Comparison of ENCODE assay signal across 16 mouse cellular contexts in the genomic region with DNA sequence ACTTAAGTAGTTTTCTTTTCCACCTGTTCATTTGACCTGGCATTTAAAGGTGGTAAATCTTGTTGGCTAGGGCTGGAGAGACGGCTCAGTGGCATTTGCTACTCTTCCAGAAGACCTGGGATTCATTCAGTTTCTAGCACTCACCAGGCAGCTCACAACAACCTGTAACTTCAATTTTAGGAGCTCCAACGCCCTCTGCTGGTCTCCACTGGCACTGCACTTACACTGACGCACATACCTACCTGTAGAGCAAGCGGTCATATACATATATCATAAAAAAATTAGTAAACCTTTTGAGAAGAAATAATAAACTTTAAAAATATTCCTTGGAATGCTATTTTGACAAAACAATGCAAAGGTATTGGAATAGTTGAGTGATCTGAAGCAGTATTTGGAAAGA. TPM values are rescaled to one million over a fixed set of nuclear protein-coding genes. Genes with fewer than 3 reads are reported as not detected.
A peak's percentile ranks its signal among the peaks of the same experiment; 100 is the strongest.
DNase-seq lines count a peak whose midpoint lies in the region; ATAC-seq and TF ChIP-seq lines count a peak whose summit lies in the region.
"Had no signal": no experiment of that assay in that cellular context is flagged by ENCODE, and none has a peak within 500 bp of the region (broad histone marks: within the 10 kb centered on the region; RNA-seq: fewer than 3 reads in every experiment).

No protein-coding gene starts in this region.

- H3K4me2 ChIP-seq in hindbrain, postnatal 0 days (ENCODE audit: low read depth, low read length), result no peak overlapping the region
- H3K4me2 ChIP-seq in hindbrain, embryonic 16.5 days (ENCODE audit: low read length), result no peak overlapping the region
- H3K4me2 ChIP-seq in midbrain, embryonic 14.5 days (ENCODE audit: low read length), result no peak overlapping the region
- H3K4me2 ChIP-seq: embryonic facial prominence, embryonic 13.5 days; heart, embryonic 12.5 days; hindbrain, embryonic 12.5 days; midbrain, embryonic 15.5 days; neural tube, embryonic 15.5 days had no signal

- H3K36me3 ChIP-seq in hindbrain, postnatal 0 days (ENCODE audit: insufficient read depth, low read length), result no peaks in the 10 kb centered on the region
- H3K36me3 ChIP-seq in hindbrain, embryonic 16.5 days (ENCODE audit: control insufficient read depth, insufficient read depth, low read length), result peaks cover 2% of the 10 kb centered on the region; the same call in 1 of the 2 replicates
- no peaks in the 10 kb centered on the region for H3K36me3 ChIP-seq in thymus, adult 2 months (ENCODE audit: control insufficient read depth, insufficient read depth, low read length)
- H3K36me3 ChIP-seq in midbrain, embryonic 14.5 days (ENCODE audit: control insufficient read depth, insufficient read depth, low read length), result no peaks in the 10 kb centered on the region; the same call in 1 of the 2 replicates
- H3K36me3 ChIP-seq: embryonic facial prominence, embryonic 13.5 days; heart, embryonic 12.5 days; hindbrain, embryonic 12.5 days; midbrain, embryonic 15.5 days; neural tube, embryonic 15.5 days had no signal

- H3K4me1 ChIP-seq in hindbrain, postnatal 0 days (ENCODE audit: insufficient read depth, low read length), result no peaks in the 10 kb centered on the region
- H3K4me1 ChIP-seq in hindbrain, embryonic 16.5 days (ENCODE audit: control insufficient read depth, insufficient read depth, low read depth, low read length), result no peaks in the 10 kb centered on the region
- peaks cover 7% of the 10 kb centered on the region for H3K4me1 ChIP-seq in thymus, adult 2 months (replicated peaks; ENCODE audit: control insufficient read depth, insufficient read depth, low read length)
- H3K4me1 ChIP-seq in cortical plate, adult 2 months (ENCODE audit: control insufficient read depth, insufficient read depth, low read length), result peaks cover 2% of the 10 kb centered on the region; the same call in 1 of the 2 replicates
- no peaks in the 10 kb centered on the region for H3K4me1 ChIP-seq in midbrain, embryonic 14.5 days (ENCODE audit: control insufficient read depth, insufficient read depth, low read length)
- H3K4me1 ChIP-seq: embryonic facial prominence, embryonic 13.5 days had no signal

- H3K27me3 ChIP-seq in hindbrain, postnatal 0 days (ENCODE audit: insufficient read depth, low read length), result no peaks in the 10 kb centered on the region
- H3K27me3 ChIP-seq in hindbrain, embryonic 16.5 days (replicated peaks; ENCODE audit: control insufficient read depth, insufficient read depth, low read length), result no peaks in the 10 kb centered on the region
- no peaks in the 10 kb centered on the region for H3K27me3 ChIP-seq in thymus, adult 2 months (ENCODE audit: control insufficient read depth, insufficient read depth, low read length)
- no peaks in the 10 kb centered on the region for H3K27me3 ChIP-seq in midbrain, embryonic 14.5 days (ENCODE audit: control insufficient read depth, insufficient read depth, low read length)
- H3K27me3 ChIP-seq: embryonic facial prominence, embryonic 13.5 days; heart, embryonic 12.5 days; hindbrain, embryonic 12.5 days; midbrain, embryonic 15.5 days; neural tube, embryonic 15.5 days had no signal

- no peak overlapping the region for H3K27ac ChIP-seq in hindbrain, postnatal 0 days
- H3K27ac ChIP-seq in hindbrain, embryonic 16.5 days (ENCODE audit: low read depth, low read length), result no peak overlapping the region
- no peak overlapping the region for H3K27ac ChIP-seq in thymus, adult 2 months (ENCODE audit: control insufficient read depth, insufficient read depth, low read length)
- H3K27ac ChIP-seq in cortical plate, adult 2 months (ENCODE audit: insufficient read depth, low read length), result no peak overlapping the region
- H3K27ac ChIP-seq in midbrain, embryonic 14.5 days (replicated peaks; ENCODE audit: low read depth, low read length), result no peak overlapping the region
- H3K27ac ChIP-seq: embryonic facial prominence, embryonic 13.5 days; hindbrain, embryonic 12.5 days; midbrain, embryonic 15.5 days; neural tube, embryonic 15.5 days had no signal

- no peak overlapping the region for H3K4me3 ChIP-seq in hindbrain, postnatal 0 days (ENCODE audit: low read length)
- no peak overlapping the region for H3K4me3 ChIP-seq in hindbrain, embryonic 16.5 days (ENCODE audit: low read length)
- no peak overlapping the region for H3K4me3 ChIP-seq in thymus, adult 2 months (ENCODE audit: control insufficient read depth, insufficient read depth, low read length)
- no peak overlapping the region for H3K4me3 ChIP-seq in cortical plate, adult 2 months (ENCODE audit: insufficient read depth, low read length)
- no peak overlapping the region for H3K4me3 ChIP-seq in midbrain, embryonic 14.5 days (replicated peaks; ENCODE audit: low read depth, low read length)
- H3K4me3 ChIP-seq: embryonic facial prominence, embryonic 13.5 days; heart, embryonic 12.5 days; hindbrain, embryonic 12.5 days; midbrain, embryonic 15.5 days; neural tube, embryonic 15.5 days had no signal

- no peak for TF ChIP-seq POLR2A in thymus, adult 2 months (IDR thresholded peaks at IDR 0.05; ENCODE audit: control insufficient read depth, extremely low read depth, insufficient read depth, low read length, poor library complexity)
- no peak for TF ChIP-seq POLR2A in cortical plate, adult 2 months (IDR thresholded peaks at IDR 0.05; ENCODE audit: extremely low read depth, insufficient read depth, low read length)

- TF ChIP-seq CTCF in hindbrain, postnatal 0 days (IDR thresholded peaks at IDR 0.05; ENCODE audit: low read depth), result peak; percentile 51
- no peak for TF ChIP-seq CTCF in thymus, adult 2 months (IDR thresholded peaks at IDR 0.05; ENCODE audit: borderline replicate concordance, control insufficient read depth, extremely low read depth, insufficient read depth, low read length, poor library complexity)
- TF ChIP-seq CTCF in cortical plate, adult 2 months (IDR thresholded peaks at IDR 0.05; ENCODE audit: extremely low read depth, insufficient read depth, low read length), result peak; percentile 22; the same call in 1 of the 2 replicates

- H3K9ac ChIP-seq in hindbrain, postnatal 0 days (replicated peaks; ENCODE audit: low read length), result no peak overlapping the region
- H3K9ac ChIP-seq in hindbrain, embryonic 16.5 days (ENCODE audit: low read depth, low read length), result no peak overlapping the region
- no peak overlapping the region for H3K9ac ChIP-seq in midbrain, embryonic 14.5 days (replicated peaks; ENCODE audit: low read length)
- H3K9ac ChIP-seq: embryonic facial prominence, embryonic 13.5 days; heart, embryonic 12.5 days; hindbrain, embryonic 12.5 days; midbrain, embryonic 15.5 days; neural tube, embryonic 15.5 days had no signal

- ATAC-seq in hindbrain, postnatal 0 days, result no peak
- no peak for ATAC-seq in hindbrain, embryonic 16.5 days
- no peak for ATAC-seq in midbrain, embryonic 14.5 days (ENCODE audit: low FRiP score, low TSS enrichment)
- ATAC-seq: forebrain, embryonic 16.5 days; midbrain, embryonic 15.5 days had no signal

- no peaks in the 10 kb centered on the region for H3K9me3 ChIP-seq in hindbrain, postnatal 0 days (ENCODE audit: low read length)
- H3K9me3 ChIP-seq in hindbrain, embryonic 16.5 days (ENCODE audit: control insufficient read depth, low read length), result peaks cover 2% of the 10 kb centered on the region; the same call in 1 of the 2 replicates
- no peaks in the 10 kb centered on the region for H3K9me3 ChIP-seq in midbrain, embryonic 14.5 days (ENCODE audit: control insufficient read depth, low read length)
- H3K9me3 ChIP-seq: embryonic facial prominence, embryonic 13.5 days; hindbrain, embryonic 12.5 days; midbrain, embryonic 15.5 days; neural tube, embryonic 15.5 days had no signal

- DNase-seq in hindbrain, postnatal 0 days (ENCODE audit: low spot score), result no peak
- DNase-seq in thymus, postnatal 4 days, result peak; percentile 44
- DNase-seq in thymus, adult 2 months, result no peak
- no peak for DNase-seq in heart, adult 8-10 months (ENCODE audit: low spot score)
- DNase-seq in midbrain, embryonic 14.5 days, result no peak
- DNase-seq: adrenal gland, postnatal 25 days; cerebellum, adult 9-11 months; lung, adult 18-20 months had no signal

- WGBS in hindbrain, postnatal 0 days, result 78% methylated on average over 4 of the region's 4 CpGs
- WGBS in hindbrain, embryonic 16.5 days, result 74% methylated on average over 4 of the region's 4 CpGs
- 78% methylated on average over 4 of the region's 4 CpGs for WGBS in thymus, adult 2 months
- WGBS in midbrain, embryonic 14.5 days, result 81% methylated on average over 4 of the region's 4 CpGs

RNA-seq across cellular contexts. Expression of a gene that starts 13.7 kb away (rescaled TPM):
- 60.2 and 66.9 TPM in 2 replicates for total RNA-seq in hindbrain, postnatal 0 days (2014; rRNA removed)
- 19.3 and 19.8 TPM in 2 replicates for polyA plus RNA-seq in hindbrain, postnatal 0 days (2015; fragmentation: Nextera tagmentation; extraction: Ambion mirVana)
- 31.4 and 32.9 TPM in 2 replicates for polyA plus RNA-seq in hindbrain, embryonic 16.5 days (2015; fragmentation: Nextera tagmentation; extraction: Ambion mirVana)
- 16.2 TPM in 2 replicates for polyA plus RNA-seq in thymus, adult 2 months (2012; rRNA removed)
- polyA plus RNA-seq in cortical plate, adult 2 months (2012; rRNA removed), result 67.4 and 69.0 TPM in 2 replicates
- 100 to 1,000 TPM; 112 to 130 (median 120) TPM for total RNA-seq in heart, adult 8-10 months (2022)
- 51.5 and 51.7 TPM in 2 replicates for polyA plus RNA-seq in midbrain, embryonic 14.5 days (2014; fragmentation: Nextera tagmentation; extraction: Ambion mirVana)
